Mouse (Mus musculus): ENCODE measurements around the gene Cnr2. TPM values are rescaled to one million over a fixed set of nuclear protein-coding genes. Genes with fewer than 3 reads are reported as not detected.

Cnr2 gene
- polyA plus RNA-seq, 1 experiment = 44.8 TPM

DNA sequence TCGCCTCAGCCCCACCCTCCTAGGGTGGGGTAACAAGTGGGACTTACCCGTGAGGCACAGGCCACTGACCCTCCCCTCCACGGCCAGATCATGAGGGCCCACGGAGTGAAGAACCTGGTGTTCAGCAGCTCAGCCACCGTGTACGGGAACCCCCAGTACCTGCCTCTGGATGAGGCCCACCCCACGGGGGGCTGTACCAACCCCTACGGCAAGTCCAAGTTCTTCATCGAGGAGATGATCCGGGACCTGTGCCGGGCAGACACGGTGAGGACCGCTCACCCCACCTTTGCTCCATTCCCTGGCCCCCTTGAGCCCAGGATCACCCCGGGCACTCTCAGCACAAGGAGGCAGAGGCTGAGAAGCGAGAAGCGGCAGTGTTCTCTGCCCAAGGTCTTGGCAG lies 71.1 kb downstream of the Cnr2 start:
- peaks cover 8% of the 10 kb centered on the region; the same call in 1 of the 2 replicates for H3K4me1 ChIP-seq (ENCODE audit: control insufficient read depth, insufficient read depth, insufficient read length)
- no peaks in the 10 kb centered on the region for H3K27me3 ChIP-seq (ENCODE audit: control insufficient read depth, insufficient read depth, low read length)
- H3K4me3 ChIP-seq (ENCODE audit: extremely low read depth, insufficient read depth, insufficient read length) = no peak overlapping the region
- peaks cover 31% of the 10 kb centered on the region for H3K36me3 ChIP-seq (ENCODE audit: control insufficient read depth, insufficient read depth, low read length)
- WGBS = 95% methylated on average over 16 of the region's 16 CpGs
- TF ChIP-seq CTCF (IDR thresholded peaks at IDR 0.05; ENCODE audit: extremely low read depth, insufficient read depth, insufficient read length, insufficient replicate concordance) = no peak
- no peak overlapping the region for H3K27ac ChIP-seq (ENCODE audit: insufficient read depth, low read length)
- no peak for DNase-seq (ENCODE audit: low read depth in 1 of 2, low spot score in 2 of 2)

DNA sequence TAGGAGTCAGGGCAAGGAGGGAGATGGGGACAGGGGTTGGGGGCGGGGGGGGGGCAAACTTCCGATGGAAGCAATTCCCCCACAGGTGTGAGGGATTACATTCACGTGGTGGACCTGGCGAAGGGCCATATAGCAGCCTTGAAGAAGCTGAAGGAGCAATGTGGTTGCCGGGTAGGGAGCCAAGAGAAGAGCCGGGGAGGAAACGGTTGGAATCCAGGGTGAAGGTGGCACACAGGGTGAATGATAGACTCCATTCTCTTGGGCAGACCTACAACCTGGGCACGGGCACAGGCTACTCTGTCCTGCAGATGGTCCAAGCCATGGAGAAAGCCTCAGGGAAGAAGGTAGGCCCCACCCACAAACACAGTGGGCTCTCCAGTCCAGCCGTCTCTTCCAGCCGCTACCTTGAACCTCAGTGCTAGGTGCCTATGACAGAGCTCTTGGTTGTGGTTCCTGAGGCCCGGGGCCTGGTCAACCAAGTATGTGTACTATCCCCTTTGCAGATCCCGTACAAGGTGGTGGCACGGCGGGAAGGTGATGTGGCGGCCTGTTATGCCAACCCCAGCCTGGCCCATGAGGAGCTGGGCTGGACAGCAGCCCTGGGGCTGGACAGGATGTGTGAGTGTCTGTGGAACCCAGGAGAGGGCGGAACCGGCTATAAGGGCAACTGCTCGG lies 72.0 kb downstream of the Cnr2 start:
- Histone ChIP-seq H3K4me1 (ENCODE audit: control insufficient read depth, insufficient read depth, insufficient read length) (peaks cover 8% of the 10 kb centered on the region; the same call in 1 of the 2 replicates), H3K27ac (ENCODE audit: insufficient read depth, low read length) (no peak overlapping the region), H3K27me3 (ENCODE audit: control insufficient read depth, insufficient read depth, low read length) (no peaks in the 10 kb centered on the region), H3K36me3 (ENCODE audit: control insufficient read depth, insufficient read depth, low read length) (peaks cover 31% of the 10 kb centered on the region), H3K4me3 (ENCODE audit: extremely low read depth, insufficient read depth, insufficient read length) (no peak overlapping the region)
- TF ChIP-seq POLR2A (IDR thresholded peaks at IDR 0.05; ENCODE audit: low read depth, low read length) (no peak), CTCF (IDR thresholded peaks at IDR 0.05; ENCODE audit: extremely low read depth, insufficient read depth, insufficient read length, insufficient replicate concordance) (no peak)
- DNase-seq (ENCODE audit: low read depth in 1 of 2, low spot score in 2 of 2) = no peak
- 95% methylated on average over 18 of the region's 18 CpGs for WGBS

DNA sequence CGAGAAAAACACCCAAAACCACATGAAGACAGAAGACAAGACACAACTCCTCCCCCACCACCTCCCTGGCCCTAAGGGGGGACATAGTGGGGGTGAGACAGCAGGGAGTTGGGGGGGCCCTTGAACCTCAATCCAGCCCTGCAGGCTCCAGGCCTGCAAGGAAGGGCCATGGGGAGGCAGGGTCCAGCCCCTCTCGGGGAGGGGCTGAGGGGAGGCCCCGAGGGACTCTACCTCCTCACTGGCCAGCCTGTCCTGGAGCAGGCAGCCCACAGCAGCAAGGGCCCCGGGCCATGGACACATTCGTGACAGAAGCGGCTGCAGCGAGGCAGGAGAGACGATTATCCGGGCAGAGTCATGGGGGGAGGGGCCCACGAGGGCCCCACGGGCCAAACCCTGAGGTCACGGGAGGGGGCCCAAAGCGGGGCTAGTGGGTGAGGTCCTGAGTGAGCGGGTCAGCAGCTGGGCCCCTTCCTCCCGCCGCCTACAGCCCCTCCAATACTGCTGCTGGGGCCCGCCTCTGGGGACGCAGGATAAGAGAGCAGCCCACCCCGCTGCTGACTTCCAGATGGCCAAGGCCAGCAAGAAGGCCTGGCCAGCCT lies 73.2 kb downstream of the Cnr2 start:
- peaks cover 12% of the 10 kb centered on the region; the same call in 1 of the 2 replicates for H3K4me1 ChIP-seq (ENCODE audit: control insufficient read depth, insufficient read depth, insufficient read length)
- H3K4me3 ChIP-seq (ENCODE audit: extremely low read depth, insufficient read depth, insufficient read length) = no peak overlapping the region
- no peak for DNase-seq (ENCODE audit: low read depth in 1 of 2, low spot score in 2 of 2)
- H3K36me3 ChIP-seq (ENCODE audit: control insufficient read depth, insufficient read depth, low read length) = peaks cover 31% of the 10 kb centered on the region
- no peak overlapping the region for H3K27ac ChIP-seq (ENCODE audit: insufficient read depth, low read length)
- TF ChIP-seq POLR2A (IDR thresholded peaks at IDR 0.05; ENCODE audit: low read depth, low read length) = no peak
- no peak for TF ChIP-seq CTCF (IDR thresholded peaks at IDR 0.05; ENCODE audit: extremely low read depth, insufficient read depth, insufficient read length, insufficient replicate concordance)
- H3K27me3 ChIP-seq (ENCODE audit: control insufficient read depth, insufficient read depth, low read length) = no peaks in the 10 kb centered on the region
- 88% methylated on average over 19 of the region's 19 CpGs for WGBS

DNA sequence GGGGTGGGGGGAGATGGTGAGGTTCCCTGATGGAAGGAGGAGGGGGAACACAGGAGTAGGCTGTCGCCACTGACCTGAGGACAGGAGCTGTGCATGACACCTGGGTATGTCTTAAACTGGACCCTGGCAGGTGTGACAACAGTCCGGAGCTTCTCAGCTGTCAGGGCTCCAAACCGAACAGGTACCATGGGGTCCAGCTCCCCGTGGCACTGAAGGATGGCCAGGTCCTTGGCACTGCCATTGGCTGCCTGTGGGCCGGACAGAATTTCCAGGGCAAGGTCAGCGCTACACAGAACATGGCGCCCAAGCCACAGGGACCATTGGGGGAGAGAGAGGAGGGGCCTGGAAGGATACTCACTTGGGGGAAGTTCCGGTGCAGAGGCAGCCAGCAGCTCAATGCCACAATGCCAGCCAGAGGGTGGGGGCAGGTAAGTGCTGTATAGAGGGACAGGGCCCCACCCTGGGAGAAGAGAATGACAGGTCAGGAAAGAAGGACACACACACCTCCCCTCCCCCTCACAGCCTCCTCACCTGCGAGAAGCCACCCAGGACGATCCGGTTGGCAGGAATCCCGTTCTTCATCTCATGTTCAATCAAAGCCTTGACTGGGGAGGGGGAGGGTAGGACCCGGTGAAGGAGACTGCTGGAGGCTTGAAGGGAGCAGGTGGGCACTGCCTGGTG lies 74.0 kb downstream of the Cnr2 start:
- Histone ChIP-seq H3K36me3 (ENCODE audit: control insufficient read depth, insufficient read depth, low read length) (peaks cover 31% of the 10 kb centered on the region), H3K27me3 (ENCODE audit: control insufficient read depth, insufficient read depth, low read length) (no peaks in the 10 kb centered on the region), H3K4me3 (ENCODE audit: extremely low read depth, insufficient read depth, insufficient read length) (no peak overlapping the region), H3K27ac (ENCODE audit: insufficient read depth, low read length) (no peak overlapping the region), H3K4me1 (ENCODE audit: control insufficient read depth, insufficient read depth, insufficient read length) (peaks cover 15% of the 10 kb centered on the region; the same call in 1 of the 2 replicates)
- TF ChIP-seq CTCF (IDR thresholded peaks at IDR 0.05; ENCODE audit: extremely low read depth, insufficient read depth, insufficient read length, insufficient replicate concordance) (no peak), POLR2A (IDR thresholded peaks at IDR 0.05; ENCODE audit: low read depth, low read length) (no peak)
- 97% methylated on average over 13 of the region's 13 CpGs for WGBS
- no peak for DNase-seq (ENCODE audit: low read depth in 1 of 2, low spot score in 2 of 2)

Other genes starting within 250 kb of the Cnr2 start
- 0.61 and 0.78 TPM in 2 replicates for gene Ifnlr1, start 209.1 kb upstream of the Cnr2 start, polyA plus RNA-seq (2012; rRNA removed)
- 0.67 and 0.76 TPM in 2 replicates for gene Il22ra1, start 167.2 kb upstream of the Cnr2 start, polyA plus RNA-seq (2012; rRNA removed)
- 0.20 and 0.22 TPM in 2 replicates for gene Myom3, start 135.7 kb upstream of the Cnr2 start, polyA plus RNA-seq (2012; rRNA removed)
- gene Srsf10, start 39.6 kb upstream of the Cnr2 start, polyA plus RNA-seq (2012; rRNA removed) = 68.0 and 109 TPM in 2 replicates
- 12.2 and 14.7 TPM in 2 replicates for gene Pnrc2, start 21.5 kb upstream of the Cnr2 start, polyA plus RNA-seq (2012; rRNA removed)
- 45.7 TPM in 2 replicates for gene Fuca1, start 25.3 kb downstream of the Cnr2 start, polyA plus RNA-seq (2012; rRNA removed)
- 27.9 and 32.4 TPM in 2 replicates for gene Hmgcl, start 51.1 kb downstream of the Cnr2 start, polyA plus RNA-seq (2012; rRNA removed)
- 10.6 and 13.8 TPM in 2 replicates for gene Gale, start 68.3 kb downstream of the Cnr2 start, polyA plus RNA-seq (2012; rRNA removed)
- gene Lypla2, start 77.2 kb downstream of the Cnr2 start, polyA plus RNA-seq (2012; rRNA removed) = 115 and 178 TPM in 2 replicates
- 31.0 and 48.2 TPM in 2 replicates for gene Pithd1, start 91.9 kb downstream of the Cnr2 start, polyA plus RNA-seq (2012; rRNA removed)
- 6.6 and 8.6 TPM in 2 replicates for gene Eloa, start 126.4 kb downstream of the Cnr2 start, polyA plus RNA-seq (2012; rRNA removed)
- 259 and 289 TPM in 2 replicates for gene Rpl11, start 158.0 kb downstream of the Cnr2 start, polyA plus RNA-seq (2012; rRNA removed)
- 138 and 195 TPM in 2 replicates for gene Id3, start 248.1 kb downstream of the Cnr2 start, polyA plus RNA-seq (2012; rRNA removed)